Mouse (Mus musculus): ENCODE measurements around the gene Rapgef4. TPM values are rescaled to one million over a fixed set of nuclear protein-coding genes. Genes with fewer than 3 reads are reported as not detected.

Gene Rapgef4
- polyA plus RNA-seq, 1 experiment, result not detected

DNA sequence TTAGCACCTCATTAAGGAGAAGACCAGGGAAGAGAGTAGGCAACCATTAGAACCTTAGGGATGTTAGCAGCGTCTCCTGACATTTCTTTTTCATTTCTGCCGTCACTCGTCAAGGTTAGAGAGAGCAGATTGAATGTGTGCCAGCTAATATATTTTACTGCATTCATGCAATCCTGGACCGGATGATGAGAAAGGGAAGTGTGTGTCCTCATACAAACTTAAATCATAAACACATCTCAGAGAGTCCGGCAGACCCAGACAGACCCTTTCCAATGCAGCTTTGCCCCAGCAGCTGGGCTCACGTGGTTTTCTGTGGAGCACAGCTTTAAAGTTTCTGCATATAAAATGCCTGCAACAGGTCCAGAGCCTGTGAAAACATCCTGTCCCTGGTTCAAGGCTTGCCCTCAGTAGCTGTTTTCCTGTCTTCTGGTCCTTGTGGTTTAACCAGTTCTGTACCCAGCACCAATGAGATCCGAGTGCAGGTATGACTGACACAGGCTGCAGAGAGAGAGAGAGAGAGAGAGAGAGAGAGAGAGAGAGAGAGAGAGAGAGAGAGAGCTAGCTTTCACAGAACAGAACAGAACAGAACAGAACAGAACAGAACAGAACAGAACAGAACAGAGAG is 163.6 kb downstream of the Rapgef4 start:
- Histone ChIP-seq H3K4me3 (replicated peaks) (no peak overlapping the region), H3K9me3 (ENCODE audit: control insufficient read depth, low read length) (no peaks in the 10 kb centered on the region), H3K4me1 (ENCODE audit: control insufficient read depth) (no peaks in the 10 kb centered on the region), H3K27me3 (ENCODE audit: control insufficient read depth) (no peaks in the 10 kb centered on the region), H3K36me3 (ENCODE audit: control insufficient read depth) (no peaks in the 10 kb centered on the region)
- TF ChIP-seq GATA1 (IDR thresholded peaks at IDR 0.05; ENCODE audit: low read length) (no peak), TAL1 (IDR thresholded peaks at IDR 0.05; ENCODE audit: low read length) (no peak)

DNA sequence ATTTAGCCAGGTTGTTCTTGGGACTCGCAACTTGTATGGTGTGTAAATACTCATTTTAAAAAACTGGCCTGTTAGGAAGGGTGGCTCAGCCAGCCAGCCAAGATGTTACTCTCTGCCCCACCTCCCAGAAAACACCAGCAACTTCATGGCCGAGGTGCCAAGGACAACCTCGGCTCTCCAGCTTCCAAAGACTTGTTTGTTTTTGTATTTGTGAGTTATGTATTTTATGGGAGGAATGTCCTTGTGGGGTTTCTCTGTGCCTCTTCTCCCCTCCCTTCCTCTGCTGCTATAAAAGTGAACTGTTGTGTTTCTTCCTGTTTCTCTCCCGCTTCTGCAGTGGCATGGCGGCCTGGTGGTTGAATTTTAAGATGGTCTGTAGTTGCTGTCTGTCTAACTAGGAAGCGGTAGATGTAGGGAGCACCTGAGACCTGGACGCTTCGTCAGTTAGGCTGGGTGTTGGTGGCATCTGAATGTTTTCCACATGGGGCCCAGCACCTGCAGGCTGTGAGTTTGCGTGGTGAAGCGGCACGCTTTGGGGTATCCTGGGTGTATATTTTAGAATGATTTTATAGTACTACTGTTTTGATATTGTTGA is 164.3 kb downstream of the Rapgef4 start:
- TF ChIP-seq TAL1 (IDR thresholded peaks at IDR 0.05; ENCODE audit: low read length) (no peak), GATA1 (IDR thresholded peaks at IDR 0.05; ENCODE audit: low read length) (no peak)
- no peaks in the 10 kb centered on the region for H3K36me3 ChIP-seq (ENCODE audit: control insufficient read depth)
- no peaks in the 10 kb centered on the region for H3K4me1 ChIP-seq (ENCODE audit: control insufficient read depth)
- H3K27me3 ChIP-seq (ENCODE audit: control insufficient read depth), result no peaks in the 10 kb centered on the region
- no peak overlapping the region for H3K4me3 ChIP-seq (replicated peaks)
- no peaks in the 10 kb centered on the region for H3K9me3 ChIP-seq (ENCODE audit: control insufficient read depth, low read length)

DNA sequence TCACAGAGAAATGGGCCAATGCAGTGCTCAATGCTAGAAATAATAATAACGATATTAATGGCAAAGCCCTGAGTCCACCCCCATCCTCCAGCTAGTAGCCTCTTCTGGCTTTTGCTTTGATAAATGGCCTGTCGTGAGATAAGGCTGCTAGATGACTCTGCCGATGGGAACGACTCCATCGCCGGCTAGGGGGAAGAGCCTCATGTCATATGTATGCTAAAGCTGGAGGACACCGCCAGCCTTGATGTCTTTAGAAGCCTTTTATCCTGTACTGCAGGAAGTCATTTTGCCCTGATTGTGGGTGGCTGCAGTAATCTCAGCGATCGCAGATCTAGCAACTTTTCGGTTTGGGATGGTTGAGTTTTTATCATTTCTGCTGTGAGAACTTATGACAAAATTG is 165.0 kb downstream of the Rapgef4 start:
- TF ChIP-seq TAL1 (IDR thresholded peaks at IDR 0.05; ENCODE audit: low read length) (no peak), GATA1 (IDR thresholded peaks at IDR 0.05; ENCODE audit: low read length) (no peak)

DNA sequence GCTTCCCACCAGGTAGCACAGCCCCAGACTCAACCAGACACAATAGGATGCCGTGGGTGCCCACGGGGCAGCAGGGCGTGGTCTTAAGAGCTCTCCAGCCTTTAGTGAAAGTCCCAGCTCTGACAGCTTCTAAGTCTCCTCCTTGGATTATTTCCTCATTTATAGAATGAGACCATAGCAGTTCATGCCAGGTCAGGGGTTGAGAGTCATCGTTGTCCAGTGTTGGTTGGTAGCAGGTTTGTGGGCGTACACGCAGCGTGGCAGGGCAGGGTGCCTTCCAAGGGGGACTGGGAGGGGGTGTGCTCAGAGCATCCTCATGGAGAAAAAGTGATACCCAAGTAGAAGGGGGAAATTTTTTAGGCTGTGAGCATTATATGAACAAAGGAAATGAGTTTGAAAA is 166.2 kb downstream of the Rapgef4 start:
- no peak overlapping the region for H3K4me3 ChIP-seq (replicated peaks)
- H3K9me3 ChIP-seq (ENCODE audit: control insufficient read depth, low read length), result no peaks in the 10 kb centered on the region
- no peaks in the 10 kb centered on the region for H3K4me1 ChIP-seq (ENCODE audit: control insufficient read depth)
- no peaks in the 10 kb centered on the region for H3K27me3 ChIP-seq (ENCODE audit: control insufficient read depth)
- no peaks in the 10 kb centered on the region for H3K36me3 ChIP-seq (ENCODE audit: control insufficient read depth)
- TF ChIP-seq GATA1 (IDR thresholded peaks at IDR 0.05; ENCODE audit: low read length) (no peak), TAL1 (IDR thresholded peaks at IDR 0.05; ENCODE audit: low read length) (no peak)

More for the DNA sequence above, 165.0 kb downstream of the Rapgef4 start:
- no peaks in the 10 kb centered on the region for H3K36me3 ChIP-seq (ENCODE audit: control insufficient read depth)
- no peak overlapping the region for H3K4me3 ChIP-seq (replicated peaks)
- H3K27me3 ChIP-seq (ENCODE audit: control insufficient read depth), result no peaks in the 10 kb centered on the region
- no peaks in the 10 kb centered on the region for H3K4me1 ChIP-seq (ENCODE audit: control insufficient read depth)
- H3K9me3 ChIP-seq (ENCODE audit: control insufficient read depth, low read length), result no peaks in the 10 kb centered on the region

DNA sequence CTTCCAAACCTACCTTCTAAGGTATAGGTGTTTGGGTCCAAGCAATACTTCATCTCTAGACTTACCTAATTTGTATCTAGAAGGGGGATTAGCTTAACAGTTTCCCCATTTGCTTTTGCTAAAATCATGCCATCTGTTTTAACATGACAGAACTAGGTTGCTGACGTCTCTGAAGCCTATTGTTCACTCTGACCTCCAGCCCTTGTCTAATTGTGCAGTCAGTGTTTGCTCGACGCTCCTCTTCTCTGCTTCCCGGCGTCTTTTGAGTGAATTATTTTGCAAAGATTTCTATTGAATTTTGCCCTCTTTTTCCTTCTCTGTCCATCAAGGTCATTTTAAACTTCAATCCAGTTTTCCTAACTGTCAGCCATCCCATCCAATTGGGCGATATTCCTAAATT is 166.7 kb downstream of the Rapgef4 start:
- H3K27me3 ChIP-seq (ENCODE audit: control insufficient read depth), result no peaks in the 10 kb centered on the region
- no peaks in the 10 kb centered on the region for H3K4me1 ChIP-seq (ENCODE audit: control insufficient read depth)
- no peak overlapping the region for H3K4me3 ChIP-seq (replicated peaks)
- H3K36me3 ChIP-seq (ENCODE audit: control insufficient read depth), result no peaks in the 10 kb centered on the region
- no peaks in the 10 kb centered on the region for H3K9me3 ChIP-seq (ENCODE audit: control insufficient read depth, low read length)
- no peak for TF ChIP-seq GATA1 (IDR thresholded peaks at IDR 0.05; ENCODE audit: low read length)
- no peak for TF ChIP-seq TAL1 (IDR thresholded peaks at IDR 0.05; ENCODE audit: low read length)

DNA sequence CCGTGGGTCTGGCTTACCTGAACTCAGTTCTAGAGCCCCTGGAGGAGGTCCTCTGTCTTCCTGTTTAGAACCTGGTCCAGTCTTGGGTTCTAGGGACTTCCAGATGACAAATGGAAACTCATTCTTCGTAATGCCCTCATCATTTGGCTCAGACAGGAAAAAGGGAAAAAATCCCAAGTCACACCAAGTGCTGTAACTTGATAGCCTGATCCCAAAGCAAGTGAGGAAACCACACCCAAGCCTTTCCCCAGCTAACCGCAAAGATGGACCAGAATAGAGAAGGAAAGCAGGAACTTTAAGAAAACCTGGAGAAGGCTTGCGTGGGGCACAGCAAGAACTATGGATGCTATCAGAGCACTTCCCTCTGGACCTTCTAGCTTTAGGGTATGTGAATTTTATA is 167.6 kb downstream of the Rapgef4 start:
- H3K9me3 ChIP-seq (ENCODE audit: control insufficient read depth, low read length), result no peaks in the 10 kb centered on the region
- no peaks in the 10 kb centered on the region for H3K27me3 ChIP-seq (ENCODE audit: control insufficient read depth)
- no peak overlapping the region for H3K4me3 ChIP-seq (replicated peaks)
- no peaks in the 10 kb centered on the region for H3K4me1 ChIP-seq (ENCODE audit: control insufficient read depth)
- no peaks in the 10 kb centered on the region for H3K36me3 ChIP-seq (ENCODE audit: control insufficient read depth)
- no peak for TF ChIP-seq GATA1 (IDR thresholded peaks at IDR 0.05; ENCODE audit: low read length)
- no peak for TF ChIP-seq TAL1 (IDR thresholded peaks at IDR 0.05; ENCODE audit: low read length)

DNA sequence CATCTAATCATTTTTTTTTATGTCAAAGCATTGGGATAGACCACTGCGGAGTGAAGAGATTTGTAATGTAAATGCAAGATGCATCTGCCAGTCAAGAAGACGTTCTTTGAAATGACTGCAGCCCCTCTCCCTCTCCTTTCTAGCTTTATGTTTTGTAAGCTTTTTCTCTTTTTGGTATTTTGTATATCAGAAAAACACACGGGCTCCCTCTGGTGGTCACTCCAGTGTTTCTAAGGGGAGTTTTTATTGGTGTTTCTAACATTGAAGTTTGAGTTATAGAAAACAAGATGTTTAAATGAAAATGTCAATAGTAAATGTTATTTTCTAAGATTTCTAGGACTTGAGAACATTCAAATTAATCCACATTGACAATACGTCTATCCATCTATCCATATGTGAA is 168.0 kb downstream of the Rapgef4 start:
- Histone ChIP-seq H3K4me3 (replicated peaks) (no peak overlapping the region), H3K27me3 (ENCODE audit: control insufficient read depth) (no peaks in the 10 kb centered on the region), H3K4me1 (ENCODE audit: control insufficient read depth) (no peaks in the 10 kb centered on the region), H3K36me3 (ENCODE audit: control insufficient read depth) (no peaks in the 10 kb centered on the region), H3K9me3 (ENCODE audit: control insufficient read depth, low read length) (no peaks in the 10 kb centered on the region)
- TF ChIP-seq TAL1 (IDR thresholded peaks at IDR 0.05; ENCODE audit: low read length), result no peak
- no peak for TF ChIP-seq GATA1 (IDR thresholded peaks at IDR 0.05; ENCODE audit: low read length)

DNA sequence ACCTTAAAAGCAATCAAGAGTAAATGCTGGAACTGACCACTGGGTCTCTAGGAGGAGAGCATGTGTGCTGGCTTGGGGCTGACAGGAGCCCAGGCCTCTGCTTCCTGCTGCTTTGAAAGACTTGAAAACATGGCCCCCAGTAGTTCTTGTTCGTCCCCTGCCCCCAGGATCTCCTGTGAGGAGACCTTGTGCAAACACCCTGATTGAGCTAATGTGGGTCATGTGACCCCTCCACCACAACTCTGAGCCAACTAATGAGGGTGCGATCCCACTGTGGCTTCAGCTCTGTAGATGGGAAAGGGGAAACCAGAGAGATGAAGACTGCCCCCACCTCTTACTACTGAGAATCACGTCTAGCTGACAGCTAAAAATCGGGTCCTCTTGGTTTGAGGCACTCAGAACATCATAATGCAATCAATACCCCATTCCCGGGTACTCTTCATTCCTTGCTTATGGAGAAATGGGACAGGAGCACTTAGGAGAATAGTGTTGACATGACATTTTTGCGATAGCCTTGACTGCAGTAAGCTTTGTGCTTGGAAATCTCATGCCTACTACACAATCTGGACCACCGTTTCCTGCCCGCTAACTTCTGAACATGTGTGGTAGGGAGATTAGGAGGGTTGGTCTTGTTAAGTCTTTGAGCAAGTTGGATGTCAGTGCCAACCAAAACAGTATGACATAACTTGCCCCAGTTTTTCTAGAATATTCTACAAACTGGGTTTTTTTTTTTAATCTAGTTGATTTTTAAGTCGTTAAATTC is 170.9 kb downstream of the Rapgef4 start:
- no peaks in the 10 kb centered on the region for H3K27me3 ChIP-seq (ENCODE audit: control insufficient read depth)
- no peaks in the 10 kb centered on the region for H3K4me1 ChIP-seq (ENCODE audit: control insufficient read depth)

DNA sequence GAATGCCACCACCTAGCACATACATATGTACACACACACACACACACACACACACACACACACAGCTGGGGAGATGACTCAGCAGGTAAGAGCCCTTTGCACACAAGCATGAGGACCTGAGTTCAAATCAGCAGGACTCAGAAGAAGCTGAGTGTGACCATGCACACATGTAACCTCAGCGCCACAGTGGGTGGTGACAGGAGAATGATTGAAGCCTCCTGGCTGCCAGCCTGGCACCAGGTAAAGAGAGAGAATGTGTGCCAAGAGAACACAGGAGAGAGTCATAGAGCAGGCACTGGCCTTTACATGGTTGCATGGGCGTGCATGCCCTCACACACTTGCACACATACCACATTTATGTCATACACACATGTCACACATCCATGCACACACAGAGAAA is 171.7 kb downstream of the Rapgef4 start:
- TF ChIP-seq TAL1 (IDR thresholded peaks at IDR 0.05; ENCODE audit: low read length) (no peak), GATA1 (IDR thresholded peaks at IDR 0.05; ENCODE audit: low read length) (no peak)
- Histone ChIP-seq H3K4me1 (ENCODE audit: control insufficient read depth) (no peaks in the 10 kb centered on the region), H3K36me3 (ENCODE audit: control insufficient read depth) (no peaks in the 10 kb centered on the region), H3K27me3 (ENCODE audit: control insufficient read depth) (no peaks in the 10 kb centered on the region), H3K4me3 (replicated peaks) (no peak overlapping the region), H3K9me3 (ENCODE audit: control insufficient read depth, low read length) (no peaks in the 10 kb centered on the region)

More for the DNA sequence above, 170.9 kb downstream of the Rapgef4 start:
- Histone ChIP-seq H3K4me3 (replicated peaks) (no peak overlapping the region), H3K9me3 (ENCODE audit: control insufficient read depth, low read length) (no peaks in the 10 kb centered on the region), H3K36me3 (ENCODE audit: control insufficient read depth) (no peaks in the 10 kb centered on the region)
- TF ChIP-seq TAL1 (IDR thresholded peaks at IDR 0.05; ENCODE audit: low read length) (no peak), GATA1 (IDR thresholded peaks at IDR 0.05; ENCODE audit: low read length) (no peak)
